Mouse (Mus musculus): ENCODE measurements around the gene Tecr. TPM values are rescaled to one million over a fixed set of nuclear protein-coding genes. Genes with fewer than 3 reads are reported as not detected.
"Not testable (repeated sequence)": the region's sequence is repeated elsewhere in the genome, so short reads cannot be mapped to it uniquely, and the experiment has no call there.

The Tecr gene
- polyA plus RNA-seq, 1 experiment from 2014 or later: 704 TPM

- Histone ChIP-seq H3K27ac (replicated peaks; ENCODE audit: low read depth, low read length) (no peak overlapping the region), H3K36me3 (ENCODE audit: control insufficient read depth, insufficient read depth, low read length) (peaks cover 23% of the 10 kb centered on the region), H3K4me1 (ENCODE audit: control insufficient read depth, insufficient read depth, low read length) (peaks cover 20% of the 10 kb centered on the region), H3K9me3 (ENCODE audit: control insufficient read depth, low read length) (no peaks in the 10 kb centered on the region), H3K4me2 (ENCODE audit: low read depth, severe bottlenecking) (no peak overlapping the region), H3K27me3 (ENCODE audit: control insufficient read depth, insufficient read depth, low read length) (no peaks in the 10 kb centered on the region), H3K4me3 (ENCODE audit: low read depth, low read length) (no peak overlapping the region), H3K9ac (ENCODE audit: low read length) (peak overlapping the region; percentile 17)
- ATAC-seq (ENCODE audit: insufficient number of reproducible peaks, low FRiP score, low TSS enrichment, low read depth): no peak
- 73% methylated on average over 17 of the region's 17 CpGs for WGBS
- peak; percentile 23 for DNase-seq (ENCODE audit: low spot score)
These were observed 31.9 kb downstream of the Tecr start for GRCm38 (mm10) chr8:83575561-83576515.

GRCm38 (mm10) chr8:83574631-83575315 lies 33.0 kb downstream of the Tecr start:
- no peaks in the 10 kb centered on the region for H3K9me3 ChIP-seq (ENCODE audit: control insufficient read depth, low read length)
- H3K27me3 ChIP-seq (ENCODE audit: control insufficient read depth, insufficient read depth, low read length): no peaks in the 10 kb centered on the region
- DNase-seq (ENCODE audit: low spot score) (no peak), ATAC-seq (ENCODE audit: insufficient number of reproducible peaks, low FRiP score, low TSS enrichment, low read depth) (no peak)
- H3K4me3 ChIP-seq (ENCODE audit: low read depth, low read length): no peak overlapping the region
- H3K9ac ChIP-seq (ENCODE audit: low read length): no peak overlapping the region; the same call in none of the 2 replicates
- peaks cover 32% of the 10 kb centered on the region for H3K36me3 ChIP-seq (ENCODE audit: control insufficient read depth, insufficient read depth, low read length)
- no peak overlapping the region for H3K4me2 ChIP-seq (ENCODE audit: low read depth, severe bottlenecking)
- H3K27ac ChIP-seq (replicated peaks; ENCODE audit: low read depth, low read length): no peak overlapping the region
- H3K4me1 ChIP-seq (ENCODE audit: control insufficient read depth, insufficient read depth, low read length): peaks cover 20% of the 10 kb centered on the region
- WGBS: 87% methylated on average over 15 of the region's 15 CpGs

GRCm38 (mm10) chr8:83573140-83573875 lies 34.5 kb downstream of the Tecr start:
- Histone ChIP-seq H3K36me3 (ENCODE audit: control insufficient read depth, insufficient read depth, low read length) (peaks cover 30% of the 10 kb centered on the region), H3K4me2 (ENCODE audit: low read depth, severe bottlenecking) (no peak overlapping the region), H3K9me3 (ENCODE audit: control insufficient read depth, low read length) (no peaks in the 10 kb centered on the region), H3K27ac (replicated peaks; ENCODE audit: low read depth, low read length) (no peak overlapping the region), H3K27me3 (ENCODE audit: control insufficient read depth, insufficient read depth, low read length) (no peaks in the 10 kb centered on the region), H3K4me3 (ENCODE audit: low read depth, low read length) (no peak overlapping the region), H3K9ac (ENCODE audit: low read length) (no peak overlapping the region), H3K4me1 (ENCODE audit: control insufficient read depth, insufficient read depth, low read length) (peaks cover 17% of the 10 kb centered on the region)
- 82% methylated on average over 18 of the region's 18 CpGs for WGBS
- ATAC-seq (ENCODE audit: insufficient number of reproducible peaks, low FRiP score, low TSS enrichment, low read depth) (no peak), DNase-seq (ENCODE audit: low spot score) (no peak)

- no peak overlapping the region for H3K4me3 ChIP-seq (ENCODE audit: low read depth, low read length)
- H3K36me3 ChIP-seq (ENCODE audit: control insufficient read depth, insufficient read depth, low read length): peaks cover 30% of the 10 kb centered on the region
- no peak overlapping the region for H3K4me2 ChIP-seq (ENCODE audit: low read depth, severe bottlenecking)
- no peaks in the 10 kb centered on the region for H3K9me3 ChIP-seq (ENCODE audit: control insufficient read depth, low read length)
- 96% methylated on average over 5 of the region's 5 CpGs for WGBS
- H3K9ac ChIP-seq (ENCODE audit: low read length): no peak overlapping the region
- no peaks in the 10 kb centered on the region for H3K27me3 ChIP-seq (ENCODE audit: control insufficient read depth, insufficient read depth, low read length)
- DNase-seq (ENCODE audit: low spot score) (no peak), ATAC-seq (ENCODE audit: insufficient number of reproducible peaks, low FRiP score, low TSS enrichment, low read depth) (no peak)
- H3K4me1 ChIP-seq (ENCODE audit: control insufficient read depth, insufficient read depth, low read length): peaks cover 14% of the 10 kb centered on the region
- H3K27ac ChIP-seq (replicated peaks; ENCODE audit: low read depth, low read length): no peak overlapping the region
These were observed 35.4 kb downstream of the Tecr start for GRCm38 (mm10) chr8:83572246-83572812.

- no peak overlapping the region for H3K9ac ChIP-seq (ENCODE audit: low read length)
These were observed 36.0 kb downstream of the Tecr start for GRCm38 (mm10) chr8:83571791-83572190.

GRCm38 (mm10) chr8:83571001-83571340 lies 36.8 kb downstream of the Tecr start:
- not testable (repeated sequence) for H3K9me3 ChIP-seq (ENCODE audit: control insufficient read depth, low read length); H3K4me3 ChIP-seq (ENCODE audit: low read depth, low read length); H3K27me3 ChIP-seq (ENCODE audit: control insufficient read depth, insufficient read depth, low read length); H3K4me2 ChIP-seq (ENCODE audit: low read depth, severe bottlenecking); DNase-seq (ENCODE audit: low spot score); H3K4me1 ChIP-seq (ENCODE audit: control insufficient read depth, insufficient read depth, low read length); H3K9ac ChIP-seq (ENCODE audit: low read length); H3K27ac ChIP-seq (replicated peaks; ENCODE audit: low read depth, low read length); ATAC-seq (ENCODE audit: insufficient number of reproducible peaks, low FRiP score, low TSS enrichment, low read depth)
- WGBS: 96% methylated on average over 3 of the region's 7 CpGs
- peaks cover 30% of the 10 kb centered on the region for H3K36me3 ChIP-seq (ENCODE audit: control insufficient read depth, insufficient read depth, low read length)

More at GRCm38 (mm10) chr8:83571791-83572190, 36.0 kb downstream of the Tecr start:
- no peak for DNase-seq (ENCODE audit: low spot score)
- no peak overlapping the region for H3K27ac ChIP-seq (replicated peaks; ENCODE audit: low read depth, low read length)
- H3K4me1 ChIP-seq (ENCODE audit: control insufficient read depth, insufficient read depth, low read length): peaks cover 8% of the 10 kb centered on the region
- peaks cover 30% of the 10 kb centered on the region for H3K36me3 ChIP-seq (ENCODE audit: control insufficient read depth, insufficient read depth, low read length)
- H3K4me2 ChIP-seq (ENCODE audit: low read depth, severe bottlenecking): no peak overlapping the region
- no peaks in the 10 kb centered on the region for H3K27me3 ChIP-seq (ENCODE audit: control insufficient read depth, insufficient read depth, low read length)
- no peak overlapping the region for H3K4me3 ChIP-seq (ENCODE audit: low read depth, low read length)
- ATAC-seq (ENCODE audit: insufficient number of reproducible peaks, low FRiP score, low TSS enrichment, low read depth): no peak
- 94% methylated on average over 10 of the region's 10 CpGs for WGBS
- no peaks in the 10 kb centered on the region for H3K9me3 ChIP-seq (ENCODE audit: control insufficient read depth, low read length)

DNA sequence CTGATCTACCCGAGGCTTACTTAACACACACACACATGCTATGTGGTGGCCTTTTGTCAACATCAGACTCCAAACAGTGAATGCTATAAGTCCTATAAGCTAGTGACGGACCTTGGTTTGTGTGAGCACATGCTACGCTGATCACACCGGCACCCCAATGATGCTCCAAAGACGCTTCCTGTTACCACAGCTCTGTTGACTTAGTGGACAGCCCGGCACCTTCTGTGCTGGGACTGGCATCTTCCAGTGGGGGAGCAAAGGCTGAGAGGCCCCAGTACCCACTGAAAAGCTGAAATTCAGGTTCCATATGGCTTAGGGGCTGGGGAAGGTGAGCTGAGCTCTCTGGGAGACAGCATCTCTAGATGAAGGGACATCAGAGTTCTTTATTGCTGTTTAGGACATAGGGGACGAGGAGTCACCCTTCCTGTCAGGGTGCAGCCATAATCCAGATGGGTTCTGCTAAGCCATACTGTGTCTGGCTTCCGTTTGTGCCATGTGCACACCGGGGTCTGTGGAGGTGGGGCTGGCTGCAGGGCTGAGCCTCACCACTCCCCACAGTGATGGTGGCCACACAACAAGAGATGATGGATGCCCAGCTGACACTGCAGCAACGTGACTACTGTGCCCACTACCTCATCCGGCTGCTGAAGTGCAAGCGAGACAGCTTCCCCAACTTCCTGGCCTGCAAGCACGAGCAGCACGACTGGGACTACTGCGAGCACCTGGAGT lies 37.3 kb downstream of the Tecr start:
- peaks cover 30% of the 10 kb centered on the region for H3K36me3 ChIP-seq (ENCODE audit: control insufficient read depth, insufficient read depth, low read length)
- ATAC-seq (ENCODE audit: insufficient number of reproducible peaks, low FRiP score, low TSS enrichment, low read depth) (no peak), DNase-seq (ENCODE audit: low spot score) (no peak)
- H3K27me3 ChIP-seq (ENCODE audit: control insufficient read depth, insufficient read depth, low read length): no peaks in the 10 kb centered on the region
- no peak overlapping the region for H3K4me2 ChIP-seq (ENCODE audit: low read depth, severe bottlenecking)
- H3K9ac ChIP-seq (ENCODE audit: low read length): no peak overlapping the region
- no peak overlapping the region for H3K27ac ChIP-seq (replicated peaks; ENCODE audit: low read depth, low read length)
- WGBS: 85% methylated on average over 15 of the region's 15 CpGs
- H3K9me3 ChIP-seq (ENCODE audit: control insufficient read depth, low read length): no peaks in the 10 kb centered on the region
- H3K4me3 ChIP-seq (ENCODE audit: low read depth, low read length): no peak overlapping the region
- peaks cover 6% of the 10 kb centered on the region; the same call in 1 of the 2 replicates for H3K4me1 ChIP-seq (ENCODE audit: control insufficient read depth, insufficient read depth, low read length)
